Mouse (Mus musculus): ENCODE data around the gene Tmem135.

Tmem135 gene

DNA sequence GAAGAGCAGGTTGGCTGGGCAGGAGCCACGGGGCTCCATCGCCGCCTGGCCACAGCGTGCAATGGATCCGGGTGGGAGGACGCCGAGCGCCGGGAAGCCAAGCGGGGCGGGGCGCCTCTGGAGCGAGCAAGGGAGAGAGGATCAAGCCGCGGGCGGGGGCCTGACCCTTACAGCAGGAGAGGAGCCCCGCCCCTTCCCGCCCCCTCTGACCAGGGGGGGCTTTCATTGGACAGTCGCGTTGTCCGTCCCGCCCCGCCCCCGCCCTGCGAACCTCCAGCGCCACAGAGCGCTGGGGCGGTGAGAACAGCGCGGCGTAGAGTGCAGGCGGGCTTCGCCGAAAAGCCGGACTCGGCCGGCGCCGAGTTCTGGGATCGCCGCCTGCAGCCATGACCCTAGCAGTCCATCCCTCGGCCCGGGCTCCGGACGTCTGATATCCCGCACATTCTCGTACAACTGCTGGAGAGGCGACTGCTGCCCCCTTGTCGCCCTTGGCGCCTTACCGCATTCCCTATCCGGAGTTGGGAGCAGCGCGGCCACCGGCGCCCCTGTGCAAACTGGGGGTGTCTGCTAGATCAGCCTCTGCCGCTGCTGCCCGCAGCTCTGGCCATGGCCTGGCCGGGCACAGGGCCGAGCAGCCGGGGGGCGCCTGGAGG is at the start of gene Tmem135, which contains the start of gene Fzd4:
TSS of gene Tmem135 (minus strand) at position 142 of the 653 bp plus-strand sequence.
TSS of gene Fzd4 (plus strand) at position 275 of the 653 bp plus-strand sequence.
- peak; percentile 94 for DNase-seq (ENCODE audit: low spot score)

DNA sequence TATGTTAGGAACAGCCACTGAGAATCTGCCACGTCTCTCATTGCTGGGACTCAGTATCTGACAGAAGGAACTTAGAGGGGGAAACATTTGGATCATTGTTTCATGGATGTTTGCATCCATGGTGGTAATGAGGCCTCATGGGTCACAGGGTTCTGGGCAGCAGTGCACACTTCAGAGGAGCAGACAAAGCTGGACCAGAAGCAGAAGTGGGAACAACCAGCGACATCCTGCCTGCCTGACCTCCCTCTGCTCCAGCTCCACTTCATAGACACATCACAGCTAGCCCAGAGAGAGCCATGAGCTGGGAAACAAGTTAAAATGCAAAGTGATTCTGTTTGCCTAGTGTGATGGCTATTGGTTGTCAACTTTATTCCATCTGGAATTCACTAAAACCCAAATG is 46.3 kb upstream of the Tmem135 start:
- DNase-seq (ENCODE audit: low spot score): no peak

GRCm38 (mm10) chr7:89445137-89445536 is 41.1 kb upstream of the Tmem135 start:
- DNase-seq (ENCODE audit: low spot score): peak; percentile 26

- DNase-seq (ENCODE audit: low spot score): no peak
These were observed 38.2 kb upstream of the Tmem135 start for GRCm38 (mm10) chr7:89442242-89442641.

- no peak for DNase-seq (ENCODE audit: low spot score)
These were observed 37.3 kb upstream of the Tmem135 start for GRCm38 (mm10) chr7:89441291-89441690.

- DNase-seq (ENCODE audit: low spot score): peak; percentile 74
These were observed 33.6 kb upstream of the Tmem135 start for GRCm38 (mm10) chr7:89437589-89437988.

GRCm38 (mm10) chr7:89436404-89436803 is 32.4 kb upstream of the Tmem135 start:
- DNase-seq (ENCODE audit: low spot score): no peak

DNA sequence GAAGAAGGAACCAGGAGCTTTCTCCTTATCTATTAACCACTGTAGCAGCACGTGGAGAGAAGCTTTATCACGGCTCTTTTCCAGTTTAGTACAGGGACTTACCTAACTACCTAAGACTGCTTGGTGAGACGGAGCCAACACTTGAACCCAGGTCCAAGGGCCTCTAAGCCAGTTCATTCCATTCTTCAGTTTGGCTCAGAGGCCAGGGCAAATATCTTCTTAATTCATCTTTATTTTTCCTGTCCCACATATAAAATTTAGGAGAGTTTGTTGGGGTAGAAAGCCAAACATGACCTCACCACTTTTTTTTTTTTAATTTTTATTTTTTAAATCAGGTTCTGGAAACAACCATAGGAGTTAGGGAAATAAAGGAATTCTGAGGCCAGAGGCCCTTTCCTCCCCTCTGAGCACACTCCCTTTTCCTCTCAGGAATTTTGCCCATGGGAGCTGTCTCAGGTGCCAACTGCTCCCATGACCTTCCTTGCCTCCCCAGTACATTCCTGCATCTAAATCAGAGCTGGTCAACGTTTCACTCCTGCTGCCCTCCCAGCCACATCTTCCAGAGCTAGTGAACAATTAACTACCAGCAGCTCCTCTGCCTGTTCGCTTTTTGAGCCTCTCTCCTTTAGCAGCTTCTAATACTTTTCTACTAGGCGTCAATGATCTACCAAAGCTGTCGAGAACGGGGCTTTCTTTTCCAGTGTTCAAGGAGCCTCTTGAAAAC is 30.0 kb upstream of the Tmem135 start:
- no peak for DNase-seq (ENCODE audit: low spot score)

- DNase-seq (ENCODE audit: low spot score): peak; percentile 27
These were observed 29.3 kb upstream of the Tmem135 start for GRCm38 (mm10) chr7:89433193-89433892.

- no peak for DNase-seq (ENCODE audit: low spot score)
These were observed 27.2 kb upstream of the Tmem135 start for GRCm38 (mm10) chr7:89431185-89431584.

DNA sequence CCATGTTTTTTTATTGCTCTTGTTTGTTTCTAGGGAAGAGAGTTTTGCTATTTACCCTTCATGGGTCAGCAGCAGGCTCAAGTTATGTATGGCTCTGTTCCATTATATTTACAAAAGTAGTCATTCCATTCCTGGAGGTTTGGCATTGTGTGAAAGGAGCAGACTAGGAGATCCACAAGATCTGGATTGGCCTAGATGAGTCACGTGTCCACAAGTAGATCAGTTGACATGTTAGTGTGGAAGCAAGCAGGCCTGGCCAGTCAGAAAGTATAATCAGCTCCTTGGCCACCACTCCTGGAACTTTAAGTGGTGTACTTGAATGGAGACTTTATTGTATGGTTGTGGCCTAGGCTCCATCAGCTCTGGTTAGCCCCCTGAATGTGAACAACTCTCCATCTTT is 25.3 kb upstream of the Tmem135 start:
- no peak for DNase-seq (ENCODE audit: low spot score)

GRCm38 (mm10) chr7:89428804-89429203 is 24.8 kb upstream of the Tmem135 start:
- no peak for DNase-seq (ENCODE audit: low spot score)

- no peak for DNase-seq (ENCODE audit: low spot score)
These were observed 23.1 kb upstream of the Tmem135 start for GRCm38 (mm10) chr7:89427101-89427500.

- DNase-seq (ENCODE audit: low spot score): no peak
These were observed 22.0 kb upstream of the Tmem135 start for GRCm38 (mm10) chr7:89425803-89426725.

DNA sequence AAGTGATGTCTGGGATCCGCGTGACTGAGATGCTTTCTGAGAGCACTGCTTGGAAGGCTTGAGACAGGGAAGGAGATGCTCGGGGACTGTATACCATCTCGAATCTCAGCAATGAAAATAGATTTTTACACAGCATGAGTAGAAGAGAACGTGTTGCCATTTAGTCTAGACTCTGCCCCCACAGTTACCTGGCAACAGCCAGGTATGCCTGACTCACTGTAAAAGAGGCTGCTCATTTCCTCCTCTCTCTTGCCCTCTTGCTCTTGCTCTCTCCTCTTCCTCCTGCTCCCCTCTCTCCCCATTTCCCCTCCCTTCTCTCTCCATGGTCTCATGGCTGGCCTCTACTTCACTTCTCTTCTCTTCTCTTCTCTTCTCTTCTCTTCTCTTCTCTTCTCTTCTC is 20.6 kb upstream of the Tmem135 start:
- DNase-seq (ENCODE audit: low spot score): no peak

- no peak for DNase-seq (ENCODE audit: low spot score)
These were observed 19.8 kb upstream of the Tmem135 start for GRCm38 (mm10) chr7:89423688-89424255.

GRCm38 (mm10) chr7:89423194-89423593 is 19.2 kb upstream of the Tmem135 start:
- peak; percentile 56 for DNase-seq (ENCODE audit: low spot score)

GRCm38 (mm10) chr7:89422650-89423049 is 18.6 kb upstream of the Tmem135 start:
- DNase-seq (ENCODE audit: low spot score): no peak

DNA sequence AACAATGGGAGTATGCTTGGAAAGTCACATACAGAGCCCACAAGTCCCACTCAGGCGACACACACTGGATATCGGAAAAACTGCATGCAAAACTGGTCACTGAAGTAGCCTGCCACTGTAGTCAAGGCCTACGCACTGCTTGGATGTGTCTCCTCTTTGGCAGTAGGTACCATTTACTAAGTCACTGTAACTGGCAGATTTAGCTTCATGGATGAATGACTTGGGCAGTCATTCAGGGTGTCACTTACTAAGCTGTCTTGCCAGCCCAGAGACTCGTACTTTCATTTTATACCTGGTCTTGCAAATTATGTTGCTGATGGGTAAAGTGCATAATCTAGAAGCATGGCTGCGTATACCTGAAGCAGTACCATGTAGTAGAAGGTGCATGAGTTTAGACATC is 17.3 kb upstream of the Tmem135 start:
- no peak for DNase-seq (ENCODE audit: low spot score)

DNA sequence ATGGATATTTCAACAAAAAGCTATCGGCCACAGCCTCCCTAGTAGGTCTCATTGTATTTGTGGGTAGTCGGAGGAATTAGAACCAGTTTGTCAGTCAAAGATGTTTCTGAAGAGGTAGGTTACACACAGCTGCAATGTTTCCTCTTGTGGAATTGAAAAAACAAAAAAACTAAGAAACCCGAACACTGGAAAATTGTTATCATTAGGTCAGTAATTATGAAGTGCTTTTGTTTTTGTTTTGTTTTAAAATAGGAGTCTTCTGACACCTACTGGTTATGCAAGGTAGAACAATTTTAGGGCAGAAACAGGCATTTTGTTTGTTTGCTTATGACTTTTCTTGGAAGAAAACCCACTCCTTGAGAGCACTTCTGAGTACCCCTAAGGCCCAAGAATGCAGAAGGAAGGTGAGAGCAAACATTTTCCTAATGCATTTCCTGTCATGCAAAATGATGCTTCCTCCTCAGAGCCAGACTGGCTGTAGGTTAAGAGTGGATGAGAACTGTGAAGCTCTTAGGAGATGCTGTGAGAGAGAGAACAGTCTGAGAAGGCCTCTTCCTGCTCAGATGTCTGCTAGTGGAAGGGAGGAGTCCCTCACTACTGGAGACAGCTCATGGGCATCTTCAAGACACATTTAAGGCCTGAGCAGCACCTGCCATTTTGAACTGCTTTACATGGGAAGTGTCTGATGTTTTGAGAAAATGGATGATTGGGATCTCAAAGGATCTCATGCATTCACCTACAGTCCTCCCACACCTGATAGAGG is 15.1 kb upstream of the Tmem135 start:
- peak; percentile 46 for DNase-seq (ENCODE audit: low spot score)
